Mouse (Mus musculus): ENCODE results near the gene Zscan29. TPM values are rescaled to one million over a fixed set of nuclear protein-coding genes. Genes with fewer than 3 reads are reported as not detected.

Gene Zscan29
- polyA plus RNA-seq (2021; fragmentation: Nextera tagmentation): 1.6 and 2.0 TPM in 2 replicates
- long read RNA-seq, experiment 1, partial matches to known transcripts: 3 of 12 reads
- long read RNA-seq, experiment 1, other reads (novel, unspliced or antisense): 6 of 12 reads
- long read RNA-seq, experiment 2, transcript Zscan29-203 (2 exons, 2,894 nt): major isoform, 17 of 42 reads
- long read RNA-seq, experiment 2, partial matches to known transcripts: 9 of 42 reads
- long read RNA-seq, experiment 2, other reads (novel, unspliced or antisense): 16 of 42 reads

DNA sequence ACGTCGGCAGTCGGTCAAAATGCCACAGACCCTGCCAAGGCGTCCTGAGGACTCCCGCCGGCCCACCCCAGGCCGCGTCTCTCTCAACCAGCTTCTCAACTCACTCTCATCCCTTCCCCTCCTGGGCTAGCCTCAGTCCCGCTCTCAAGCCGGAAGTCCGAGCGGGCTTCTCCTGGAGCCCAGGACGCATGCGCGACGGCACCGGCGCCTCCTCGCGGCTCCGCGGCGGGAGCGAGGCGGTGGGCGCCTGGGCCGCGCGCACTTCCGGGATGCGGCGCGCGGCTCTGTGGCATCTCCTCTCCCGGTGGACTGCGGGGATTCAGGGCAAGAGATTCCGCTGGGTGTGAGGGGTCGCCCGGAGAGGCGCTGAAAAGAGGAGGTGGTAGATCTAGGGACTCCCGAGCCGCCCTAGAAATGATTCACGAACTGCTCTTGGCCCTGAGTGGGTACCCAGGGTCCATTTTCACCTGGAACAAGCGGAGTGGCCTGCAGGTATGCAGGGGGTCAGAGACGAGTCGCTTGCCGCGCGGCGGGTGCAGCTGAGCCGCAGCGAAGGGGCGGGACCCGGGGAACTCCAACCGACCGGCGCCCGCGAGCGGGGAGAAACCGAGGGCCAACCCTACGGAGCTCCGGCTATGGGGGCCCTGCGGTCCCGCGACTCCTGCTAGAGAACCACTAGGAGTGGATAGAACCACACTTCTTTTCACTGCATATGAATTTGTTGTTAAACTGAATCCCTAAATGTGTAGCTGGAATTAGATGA, at the start of gene Zscan29:
Zscan29 (minus strand) TSS at position 146 of the 763 bp plus-strand sequence.

DNA sequence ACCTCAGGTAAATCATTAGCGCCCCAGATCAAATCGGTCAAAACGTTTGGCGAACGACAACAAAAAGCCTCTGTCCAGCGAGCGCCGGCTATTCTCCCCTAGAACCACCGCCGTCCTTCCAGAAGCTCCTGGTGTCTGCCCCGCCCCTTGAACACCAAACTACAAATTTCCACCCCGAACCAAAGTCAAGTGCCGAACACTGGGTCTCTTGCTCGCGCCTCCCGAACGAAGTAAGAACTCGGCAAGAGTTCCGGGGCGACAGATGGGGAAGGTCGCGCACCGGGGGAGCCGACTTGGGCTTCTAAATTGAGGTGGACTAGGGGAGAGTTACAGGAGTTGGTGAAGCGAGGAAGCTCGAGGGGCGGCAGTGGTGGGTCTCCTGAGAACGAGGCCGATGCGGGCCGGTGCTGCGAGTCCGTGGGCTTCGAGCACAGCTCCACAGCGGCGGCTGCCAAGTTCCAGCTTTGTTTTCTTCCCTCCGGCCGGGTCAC, 399 bp downstream of the Zscan29 start, which contains the start of gene Tubgcp4:
Tubgcp4 (plus strand) TSS at position 174 of the 491 bp plus-strand sequence.

DNA sequence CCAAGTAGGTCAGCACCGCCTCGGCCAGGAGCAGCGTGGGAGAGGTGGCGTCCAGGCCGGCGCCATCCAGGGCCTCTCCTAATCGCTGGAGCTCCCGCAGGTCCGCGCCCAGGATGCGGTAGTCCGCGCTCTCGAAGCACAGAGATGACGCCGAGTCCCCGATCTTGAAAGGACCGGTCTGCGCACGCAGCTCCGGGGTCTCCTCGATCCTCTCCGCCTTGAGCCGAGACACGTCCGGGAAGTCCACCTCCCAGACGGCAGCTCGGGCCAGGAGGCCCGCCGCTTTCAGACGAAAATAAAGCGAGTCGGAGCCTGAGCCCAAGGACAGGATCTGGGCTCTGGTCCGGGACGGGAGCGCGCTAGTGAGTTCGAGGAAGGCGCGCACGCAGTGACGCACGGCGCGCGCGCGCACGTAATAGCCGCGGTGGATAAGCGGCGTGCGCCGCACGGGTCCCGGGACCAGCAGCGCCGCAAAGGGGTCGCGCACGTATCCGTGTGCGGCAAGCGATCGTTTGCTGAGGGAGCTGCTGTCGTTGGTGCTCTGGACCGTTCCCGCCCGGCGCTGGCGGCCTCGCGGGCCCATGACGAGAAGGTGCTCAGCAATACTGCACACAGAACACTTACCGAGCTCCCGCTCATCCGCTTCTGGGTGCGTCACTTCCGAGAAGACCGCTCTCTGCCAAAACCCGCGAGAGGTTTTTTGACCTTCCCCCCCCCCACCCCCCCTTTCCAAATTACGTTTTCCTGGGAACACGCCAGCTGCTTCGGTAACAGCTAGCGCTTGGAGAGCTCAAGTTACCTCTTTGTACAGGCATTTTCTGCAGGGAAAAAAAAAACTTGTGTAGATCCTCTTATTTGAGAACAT, 30.7 kb downstream of the Zscan29 start, which contains the start of the genes Adal and Lcmt2:
Adal (plus strand) TSS at position 411 of the 865 bp plus-strand sequence.
Lcmt2 (minus strand) TSS at position 636 of the 865 bp plus-strand sequence.

DNA sequence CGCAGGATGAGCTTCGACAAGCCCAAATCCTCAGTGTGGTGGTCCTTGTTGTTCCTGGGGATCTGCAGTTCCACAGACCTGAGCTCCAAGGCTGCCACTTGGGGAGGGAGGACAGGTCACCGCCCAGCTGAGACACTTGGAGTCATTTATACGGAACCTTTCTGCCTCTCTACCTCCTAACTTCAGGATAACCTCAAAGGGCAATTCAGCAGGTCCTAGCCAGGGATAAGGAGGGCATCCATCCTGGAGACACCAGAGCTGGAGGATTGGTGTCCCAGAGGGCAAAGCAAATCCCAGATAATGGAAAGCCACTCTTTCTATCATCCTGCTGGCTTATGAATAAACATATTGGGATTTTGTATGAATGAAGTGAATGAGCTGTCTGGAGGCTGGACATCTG, 61.2 kb downstream of the Zscan29 start, which contains the start of gene Tgm7:
Tgm7 (minus strand) TSS at position 101 of the 400 bp plus-strand sequence.

Other genes starting within 250 kb of the Zscan29 start
- 21.8 and 22.9 TPM in 2 replicates for gene Ubr1, start 200.4 kb downstream of the Zscan29 start, polyA plus RNA-seq (2021; fragmentation: Nextera tagmentation)
- gene Tmem62, start 194.1 kb downstream of the Zscan29 start, polyA plus RNA-seq (2021; fragmentation: Nextera tagmentation): 11.1 and 11.6 TPM in 2 replicates
- 60.9 and 62.8 TPM in 2 replicates for gene Ccndbp1, start 162.7 kb downstream of the Zscan29 start, polyA plus RNA-seq (2021; fragmentation: Nextera tagmentation)
- not detected in 2 replicates for gene Epb42, start 134.1 kb downstream of the Zscan29 start, polyA plus RNA-seq (2021; fragmentation: Nextera tagmentation)
- gene Tgm5, start 85.3 kb downstream of the Zscan29 start, polyA plus RNA-seq (2021; fragmentation: Nextera tagmentation): not detected in 2 replicates
- gene Tgm7, start 61.3 kb downstream of the Zscan29 start, polyA plus RNA-seq (2021; fragmentation: Nextera tagmentation): not detected in 2 replicates
- gene Adal, start 30.7 kb downstream of the Zscan29 start, polyA plus RNA-seq (2021; fragmentation: Nextera tagmentation): 10.6 and 11.4 TPM in 2 replicates
- 7.2 and 10.3 TPM in 2 replicates for gene Lcmt2, start 30.5 kb downstream of the Zscan29 start, polyA plus RNA-seq (2021; fragmentation: Nextera tagmentation)
- gene Tubgcp4, start 471 bp downstream of the Zscan29 start, polyA plus RNA-seq (2021; fragmentation: Nextera tagmentation): 9.9 and 10.8 TPM in 2 replicates
- gene Trp53bp1, start 100.3 kb upstream of the Zscan29 start, polyA plus RNA-seq (2021; fragmentation: Nextera tagmentation): 20.1 and 21.6 TPM in 2 replicates
- gene Map1a, start 118.5 kb upstream of the Zscan29 start, polyA plus RNA-seq (2021; fragmentation: Nextera tagmentation): 122 and 145 TPM in 2 replicates
- 20.9 and 23.7 TPM in 2 replicates for gene Ppip5k1, start 184.3 kb upstream of the Zscan29 start, polyA plus RNA-seq (2021; fragmentation: Nextera tagmentation)
- 323 and 342 TPM in 2 replicates for gene Ckmt1, start 186.6 kb upstream of the Zscan29 start, polyA plus RNA-seq (2021; fragmentation: Nextera tagmentation)
- gene Strc, start 216.0 kb upstream of the Zscan29 start, polyA plus RNA-seq (2021; fragmentation: Nextera tagmentation): 0.06 and 0.10 TPM in 2 replicates
- gene Pdia3, start 242.7 kb upstream of the Zscan29 start, polyA plus RNA-seq (2021; fragmentation: Nextera tagmentation): 70.8 and 80.6 TPM in 2 replicates
- gene Catsper2, start 242.7 kb upstream of the Zscan29 start, polyA plus RNA-seq (2021; fragmentation: Nextera tagmentation): 1.3 and 1.4 TPM in 2 replicates

Measured in layer of hippocampus, adult 6 months (tissue).